Mouse (Mus musculus) small intestine, adult 2 months (tissue): Measurements from ENCODE around the gene Ablim1. TPM values are rescaled to one million over a fixed set of nuclear protein-coding genes. Genes with fewer than 3 reads are reported as not detected.

Experiments
- H3K27ac ChIP-seq: fragments of 200-500 bp; 2 replicates; pipeline ENCODE4 v1.5.1; 2012; ENCODE audit warnings: low read depth, low read length, control low read depth, inconsistent platforms; ENCODE audit not compliant: insufficient read depth
- H3K27me3 ChIP-seq: fragments of 200-500 bp; 2 replicates; pipeline ENCODE4 v1.6.1; 2012; ENCODE audit warnings: mild to moderate bottlenecking, moderate library complexity, low read length, inconsistent platforms; ENCODE audit not compliant: control insufficient read depth, insufficient read depth
- H3K36me3 ChIP-seq: fragments of 200-500 bp; 2 replicates; pipeline ENCODE4 v1.6.1; 2012; ENCODE audit warnings: mild to moderate bottlenecking, low read length, control low read depth, inconsistent platforms; ENCODE audit not compliant: control insufficient read depth, insufficient read depth
- H3K4me1 ChIP-seq: fragments of 200-500 bp; 2 replicates; pipeline ENCODE4 v1.6.1; 2012; ENCODE audit warnings: low read length, inconsistent platforms, mixed read lengths; ENCODE audit not compliant: control insufficient read depth, insufficient read depth, insufficient read length
- H3K4me3 ChIP-seq: fragments of 200-500 bp; 2 replicates; pipeline ENCODE4 v1.5.1; 2012; ENCODE audit warnings: low read depth, mild to moderate bottlenecking, control low read depth, inconsistent platforms, low read length, moderate library complexity
- CTCF ChIP-seq: fragments of 200-500 bp; IDR thresholded peaks from 2 replicates; pipeline ENCODE4 v1.5.1; 2012; ENCODE audit warnings: low read depth, mild to moderate bottlenecking, control low read depth, inconsistent platforms, low read length, moderate library complexity, mixed read lengths; ENCODE audit not compliant: insufficient replicate concordance, insufficient read length; ENCODE audit errors: extremely low read depth
- POLR2A ChIP-seq: fragments of 200-500 bp; IDR thresholded peaks from 2 replicates; pipeline ENCODE4 v1.6.1; 2012; ENCODE audit warnings: low read depth, mild to moderate bottlenecking, control low read depth, inconsistent platforms, low read length, moderate library complexity
- WGBS: fragments of 180-500 bp; shearing (Covaris S2); methylation state at CpG from one replicate; pipeline ENCODE4 v1.1.7; 2018; 5-methylcytosine and 5-hydroxymethylcytosine counted together
- polyA plus RNA-seq: library from polyadenylated mRNA; depleted of rRNA; stranded (reverse); fragments of >200 nt; gene quantifications from 2 replicates; pipeline ENCODE4 v1.2.3, GENCODE M21; 2012

Ablim1 gene
- polyA plus RNA-seq, 1 experiment = 47.2 TPM

DNA sequence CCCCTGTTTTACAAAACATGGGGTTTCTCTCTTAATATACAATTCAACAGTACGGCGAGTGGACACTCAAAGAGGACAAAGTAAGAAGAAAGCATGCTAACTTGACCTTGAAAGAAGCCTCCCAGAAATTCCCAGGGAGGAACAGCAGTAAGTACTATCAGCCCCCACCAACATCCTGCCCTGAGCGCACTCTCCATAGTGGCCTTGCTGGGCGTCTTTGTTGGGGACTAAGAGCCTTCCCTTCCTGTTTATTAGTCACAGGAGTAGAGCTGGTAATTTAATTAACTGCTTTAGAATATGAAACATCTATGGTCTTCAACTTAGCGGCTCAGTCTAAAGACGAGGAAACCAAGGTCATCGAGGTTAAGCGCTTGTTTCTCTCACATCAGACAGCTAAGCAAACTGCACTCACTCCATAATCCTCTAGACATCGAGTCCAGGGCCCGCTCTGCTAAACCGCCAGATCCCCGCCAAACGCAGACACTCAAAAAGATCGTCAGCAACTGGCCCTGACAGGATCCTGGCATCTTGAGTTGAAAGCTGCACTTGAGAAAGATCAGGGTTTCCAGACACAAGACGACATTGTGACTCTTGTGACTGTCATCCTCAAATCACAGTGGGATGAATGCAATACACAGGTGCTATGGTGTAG lies 50.3 kb downstream of the Ablim1 start:
- TF ChIP-seq CTCF (no peak), POLR2A (no peak)
- Histone ChIP-seq H3K4me1 (no peaks in the 10 kb centered on the region; the same call in 1 of the 2 replicates), H3K4me3 (no peak overlapping the region), H3K27me3 (no peaks in the 10 kb centered on the region), H3K36me3 (no peaks in the 10 kb centered on the region), H3K27ac (0 out of 2 replicates have a peak overlapping the region, but pooled peaks have one; percentile 7)
- WGBS = 77% methylated on average over 15 of the region's 15 CpGs

DNA sequence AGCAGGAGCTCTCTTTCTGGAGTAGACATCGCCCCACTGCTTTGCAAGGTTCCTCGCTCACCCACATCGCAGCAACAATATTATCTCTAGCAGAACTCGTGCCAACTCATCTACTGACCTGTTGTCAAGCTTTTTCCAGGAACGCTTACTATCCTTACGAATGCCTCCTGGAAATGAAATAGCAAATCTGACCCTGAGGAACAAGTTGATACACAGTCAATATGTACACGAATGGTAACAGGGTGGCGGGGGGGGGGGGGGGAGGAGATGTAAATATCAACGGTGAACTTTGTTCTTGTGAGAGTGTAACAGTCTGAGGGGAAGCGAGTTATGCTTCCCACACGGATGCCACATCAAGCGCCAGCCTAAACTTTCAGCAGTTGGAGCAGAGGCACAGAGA lies 56.9 kb downstream of the Ablim1 start:
- Histone ChIP-seq H3K4me3 (no peak overlapping the region), H3K36me3 (no peaks in the 10 kb centered on the region), H3K4me1 (no peaks in the 10 kb centered on the region; the same call in 1 of the 2 replicates), H3K27me3 (no peaks in the 10 kb centered on the region), H3K27ac (no peak overlapping the region)
- TF ChIP-seq POLR2A (no peak), CTCF (no peak)
- 36% methylated on average over 12 of the region's 12 CpGs for WGBS

DNA sequence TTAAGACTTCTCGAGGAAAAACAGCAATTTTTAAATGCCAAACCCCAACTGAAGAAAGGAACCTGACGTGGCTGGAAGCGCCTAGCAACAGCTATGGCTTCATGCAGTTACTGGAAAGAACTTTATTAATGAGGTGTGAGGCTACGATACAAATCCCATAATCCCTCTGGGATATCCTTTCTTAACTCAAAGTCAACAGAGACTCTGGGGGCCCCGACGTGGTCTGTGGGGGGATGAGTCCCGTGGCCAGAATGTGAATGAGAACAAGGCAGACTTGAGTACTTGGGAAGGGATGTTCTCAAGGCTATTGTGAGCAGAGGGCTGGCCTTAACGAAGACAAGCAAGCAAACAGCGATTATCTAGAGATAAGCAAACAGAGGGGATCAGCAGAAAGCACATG lies 58.1 kb downstream of the Ablim1 start:
- TF ChIP-seq CTCF (no peak), POLR2A (no peak)

DNA sequence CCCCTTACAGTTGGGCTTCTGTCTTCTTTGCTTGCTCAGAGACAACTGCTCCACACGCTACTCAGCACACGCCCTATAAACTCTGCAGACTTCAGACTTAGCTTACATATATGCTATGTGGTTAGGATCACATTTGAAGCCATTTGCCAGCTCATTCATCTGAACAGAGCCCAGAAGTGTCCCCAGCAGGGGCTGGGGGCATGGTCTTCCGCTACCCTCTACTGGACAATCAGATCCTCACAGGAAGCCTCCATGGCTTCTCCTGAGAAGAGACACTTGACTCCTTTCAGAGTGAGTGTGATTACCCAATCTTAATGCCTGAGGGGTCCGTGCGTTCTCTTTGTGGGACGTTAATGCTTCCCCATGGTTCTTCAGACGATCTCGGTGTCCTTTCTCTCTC lies 59.6 kb downstream of the Ablim1 start:
- Histone ChIP-seq H3K36me3 (no peaks in the 10 kb centered on the region), H3K27ac (no peak overlapping the region), H3K27me3 (no peaks in the 10 kb centered on the region), H3K4me3 (no peak overlapping the region), H3K4me1 (no peaks in the 10 kb centered on the region; the same call in 1 of the 2 replicates)
- 88% methylated on average over 8 of the region's 8 CpGs for WGBS
- TF ChIP-seq POLR2A (no peak), CTCF (peak; percentile 35; the same call in 1 of the 2 replicates)

More for the DNA sequence above, 58.1 kb downstream of the Ablim1 start:
- Histone ChIP-seq H3K27ac (no peak overlapping the region), H3K36me3 (no peaks in the 10 kb centered on the region), H3K27me3 (no peaks in the 10 kb centered on the region), H3K4me1 (no peaks in the 10 kb centered on the region; the same call in 1 of the 2 replicates), H3K4me3 (no peak overlapping the region)
- WGBS = 63% methylated on average over 9 of the region's 9 CpGs

DNA sequence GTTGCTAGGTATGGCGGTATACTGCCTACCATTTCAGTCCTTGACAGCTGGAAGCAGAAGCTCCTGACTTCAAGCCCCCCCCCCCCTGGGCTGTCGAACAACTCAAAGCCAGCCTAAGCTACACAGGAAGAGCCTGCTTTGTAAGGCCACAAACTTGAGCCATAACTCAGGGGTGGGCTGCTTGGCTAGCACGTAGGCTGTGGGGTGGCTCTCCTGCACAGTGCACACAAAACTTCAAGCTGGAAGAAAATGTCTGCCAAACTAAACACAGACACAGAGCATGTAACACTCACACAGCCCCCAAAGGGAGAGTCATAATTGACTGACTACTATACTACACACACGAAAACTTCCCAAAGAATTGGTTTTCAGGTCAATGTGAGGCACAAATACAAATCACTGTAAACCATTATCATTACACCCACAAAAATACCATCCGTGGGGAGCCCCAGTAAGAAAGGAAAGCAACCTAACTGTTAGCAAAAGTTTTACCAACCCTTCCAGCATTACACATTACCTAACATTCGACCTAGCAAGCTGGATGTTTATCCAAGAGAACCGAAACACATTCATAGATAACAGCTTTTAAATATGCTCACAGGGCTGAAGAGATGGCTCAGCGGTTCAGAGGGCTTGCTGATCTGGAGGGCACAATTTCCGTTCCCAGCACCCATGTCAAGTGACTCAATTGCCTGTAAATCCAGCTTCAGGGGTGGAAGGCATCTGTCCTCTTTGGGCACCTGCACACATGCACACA lies 61.8 kb downstream of the Ablim1 start:
- Histone ChIP-seq H3K27ac (no peak overlapping the region), H3K36me3 (no peaks in the 10 kb centered on the region), H3K27me3 (no peaks in the 10 kb centered on the region), H3K4me1 (no peaks in the 10 kb centered on the region), H3K4me3 (no peak overlapping the region)
- no peak for TF ChIP-seq CTCF
- TF ChIP-seq POLR2A = no peak
- WGBS = 66% methylated on average over 9 of the region's 9 CpGs

DNA sequence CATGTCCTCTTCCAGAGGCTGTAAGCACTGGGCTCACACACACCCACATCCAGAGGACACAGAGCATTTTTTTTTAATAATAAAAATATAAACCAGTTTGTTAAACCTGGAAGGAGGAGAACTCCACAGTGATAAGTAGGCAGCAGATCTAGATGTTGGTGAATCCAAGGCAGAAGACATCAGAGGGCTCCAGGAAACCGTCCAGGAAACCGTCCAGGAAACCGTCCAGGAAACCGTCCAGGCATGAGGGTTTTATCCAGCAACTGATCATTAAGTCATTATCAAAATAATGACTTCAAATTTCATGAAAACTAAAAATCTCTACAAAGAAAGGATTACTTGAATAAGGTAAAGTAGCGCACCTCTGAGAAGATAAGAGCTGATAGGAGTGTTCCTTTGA lies 65.9 kb downstream of the Ablim1 start:
- Histone ChIP-seq H3K36me3 (no peaks in the 10 kb centered on the region), H3K4me3 (no peak overlapping the region), H3K27me3 (no peaks in the 10 kb centered on the region), H3K4me1 (no peaks in the 10 kb centered on the region), H3K27ac (no peak overlapping the region)
- TF ChIP-seq POLR2A = no peak
- TF ChIP-seq CTCF = no peak
- 84% methylated on average over 5 of the region's 5 CpGs for WGBS

DNA sequence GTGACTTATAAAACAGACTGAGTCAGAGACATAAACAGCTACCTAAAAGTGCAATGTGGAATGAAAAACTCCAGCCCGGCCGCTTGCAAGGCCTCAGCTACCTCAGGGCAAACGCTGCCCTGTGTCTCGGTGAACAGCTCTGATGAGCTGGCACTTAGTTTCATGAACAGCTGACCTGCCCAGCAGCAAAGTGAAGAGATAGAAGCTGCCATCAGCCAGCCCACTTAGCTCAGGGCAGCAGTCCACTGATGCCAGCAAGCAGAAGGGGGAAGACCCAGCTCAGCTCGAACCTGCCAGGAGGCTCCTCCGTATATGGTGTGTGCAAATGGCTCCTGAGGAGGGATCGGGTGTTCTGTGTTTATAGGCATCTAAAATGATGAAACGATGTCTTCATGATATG lies 67.5 kb downstream of the Ablim1 start:
- H3K27ac ChIP-seq = no peak overlapping the region
- 82% methylated on average over 8 of the region's 8 CpGs for WGBS
- no peaks in the 10 kb centered on the region for H3K36me3 ChIP-seq
- peaks cover 2% of the 10 kb centered on the region; the same call in 1 of the 2 replicates for H3K4me1 ChIP-seq
- no peak overlapping the region for H3K4me3 ChIP-seq
- TF ChIP-seq CTCF = no peak
- TF ChIP-seq POLR2A = no peak
- H3K27me3 ChIP-seq = no peaks in the 10 kb centered on the region
